Mouse (Mus musculus) megakaryocyte-erythroid progenitor cell, adult 5-6 weeks (primary cell): ENCODE results near the gene Gm4969. TPM values are rescaled to one million over a fixed set of nuclear protein-coding genes. Genes with fewer than 3 reads are reported as not detected.
"Not testable (repeated sequence)": the region's sequence is repeated elsewhere in the genome, so short reads cannot be mapped to it uniquely, and the experiment has no call there.

ENCODE experiments used
- ATAC-seq: replicated peaks from 2 replicates; pipeline ENCODE4 v1.8.0; 2016; ENCODE audit warnings: mild to moderate bottlenecking, inconsistent platforms; ENCODE audit not compliant: severe bottlenecking, poor library complexity, low FRiP score, low TSS enrichment
- total RNA-seq, 2 experiments: library from RNA; stranded (forward) in 1 of 2; stranded (reverse) in 1 of 2; fragments of 200-1000, 215-1000 nt in 1 of 2; fragments of >200 nt in 1 of 2; fragmentation: Nextera tagmentation in 1 of 2; gene quantifications; 2 replicates each; pipeline ENCODE4 v1.2.3; 2014 to 2017

Gene Gm4969
- total RNA-seq (2014; fragmentation: Nextera tagmentation) (0.22 and 0.35 TPM in 2 replicates), total RNA-seq (2017) (0.65 TPM in 1 of 2 replicates, not detected in the other)

- ATAC-seq, result no peak
These were observed at the start of gene Gm4969 for GRCm38 (mm10) chr7:19118028-19118771. Gm4969 (minus strand) TSS chr7:19118368.

GRCm38 (mm10) chr7:19166990-19167389 is 48.8 kb upstream of the Gm4969 start:
- ATAC-seq, result no peak

- ATAC-seq, result no peak
These were observed 47.7 kb upstream of the Gm4969 start, which contains the start of gene Gipr for GRCm38 (mm10) chr7:19165656-19166423. Gipr (minus strand) TSS chr7:19166127.

GRCm38 (mm10) chr7:19164978-19165377 is 46.8 kb upstream of the Gm4969 start:
- peak; percentile 65 for ATAC-seq

- ATAC-seq, result peak; percentile 62
These were observed 46.0 kb upstream of the Gm4969 start for GRCm38 (mm10) chr7:19164189-19164588.

- ATAC-seq, result no peak
These were observed 45.6 kb upstream of the Gm4969 start for GRCm38 (mm10) chr7:19163752-19164151.

- no peak for ATAC-seq
These were observed 44.8 kb upstream of the Gm4969 start for GRCm38 (mm10) chr7:19162928-19163327.

GRCm38 (mm10) chr7:19160115-19160514 is 41.9 kb upstream of the Gm4969 start:
- ATAC-seq, result no peak

- ATAC-seq, result no peak
These were observed 41.2 kb upstream of the Gm4969 start for GRCm38 (mm10) chr7:19159411-19159810.

- ATAC-seq, result no peak
These were observed 40.4 kb upstream of the Gm4969 start for GRCm38 (mm10) chr7:19158601-19159000.

- peak; percentile 90 for ATAC-seq
These were observed 39.1 kb upstream of the Gm4969 start for GRCm38 (mm10) chr7:19157160-19157800.

- ATAC-seq, result no peak
These were observed 37.8 kb upstream of the Gm4969 start for GRCm38 (mm10) chr7:19155825-19156475.

GRCm38 (mm10) chr7:19154796-19155195 is 36.6 kb upstream of the Gm4969 start:
- no peak for ATAC-seq

- ATAC-seq, result not testable (repeated sequence)
These were observed 33.0 kb upstream of the Gm4969 start for GRCm38 (mm10) chr7:19151121-19151520.

- ATAC-seq, result peak; percentile 81
These were observed 31.5 kb upstream of the Gm4969 start, which contains the start of gene Snrpd2 for GRCm38 (mm10) chr7:19149626-19150025. Snrpd2 (plus strand) TSS chr7:19149722.

GRCm38 (mm10) chr7:19148875-19149541 is 30.8 kb upstream of the Gm4969 start, which contains the start of gene Qpctl:
Qpctl (minus strand) TSS chr7:19149291.
- peak; percentile 92 for ATAC-seq

- no peak for ATAC-seq
These were observed 30.2 kb upstream of the Gm4969 start for GRCm38 (mm10) chr7:19148180-19148874.

- no peak for ATAC-seq
These were observed 29.4 kb upstream of the Gm4969 start for GRCm38 (mm10) chr7:19147497-19148045.
